Mouse (Mus musculus) liver, adult 2 months (tissue): ENCODE measurements around the gene Stfa2l1.

Source experiments
- CTCF ChIP-seq: fragments of 200-500 bp; IDR thresholded peaks from 2 replicates; pipeline ENCODE4 v1.5.1; 2011; ENCODE audit warnings: low read depth, low read length, control low read depth
- POLR2A ChIP-seq: fragments of 200-500 bp; IDR thresholded peaks from 2 replicates; pipeline ENCODE4 v1.6.1; 2011; ENCODE audit warnings: low read length, control low read depth; ENCODE audit not compliant: insufficient read depth; ENCODE audit errors: extremely low read depth

DNA sequence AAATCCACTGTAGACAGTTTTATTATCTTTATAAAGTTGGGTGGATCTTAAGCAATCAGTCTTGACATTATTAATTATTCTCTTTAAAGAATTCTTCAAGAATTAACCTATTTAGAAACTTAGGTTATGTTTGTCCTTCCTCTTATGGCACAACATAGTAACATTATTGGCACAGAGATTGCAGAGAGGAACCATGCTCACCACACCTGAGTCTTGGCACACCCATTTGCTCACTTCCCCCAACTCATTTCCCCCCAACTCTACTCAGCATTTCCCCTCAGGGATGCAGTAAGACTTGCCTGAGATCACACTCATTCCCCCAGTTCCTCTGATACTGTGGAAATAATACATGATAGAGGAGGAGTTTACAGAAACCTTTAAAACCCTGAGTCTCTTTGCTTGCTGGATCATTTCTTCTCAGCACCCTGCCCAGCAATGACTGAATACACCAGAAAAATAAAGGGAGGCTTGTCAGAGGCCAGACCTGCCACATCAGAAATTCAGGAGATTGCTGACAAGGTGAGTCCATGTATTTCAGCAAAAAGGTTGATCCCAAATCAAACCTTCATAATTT is at the start of gene Stfa2l1:
- TF ChIP-seq CTCF: no peak
- no peak for TF ChIP-seq POLR2A
